Mouse (Mus musculus) telencephalon, adult 2 months (tissue): ENCODE results near the gene Apoh.

Experiments used
- DNase-seq: peaks from one replicate; pipeline ENCODE4 v3.0.0-alpha.2; 2011; ENCODE audit warnings: low read depth, low spot score

Gene Apoh

DNA sequence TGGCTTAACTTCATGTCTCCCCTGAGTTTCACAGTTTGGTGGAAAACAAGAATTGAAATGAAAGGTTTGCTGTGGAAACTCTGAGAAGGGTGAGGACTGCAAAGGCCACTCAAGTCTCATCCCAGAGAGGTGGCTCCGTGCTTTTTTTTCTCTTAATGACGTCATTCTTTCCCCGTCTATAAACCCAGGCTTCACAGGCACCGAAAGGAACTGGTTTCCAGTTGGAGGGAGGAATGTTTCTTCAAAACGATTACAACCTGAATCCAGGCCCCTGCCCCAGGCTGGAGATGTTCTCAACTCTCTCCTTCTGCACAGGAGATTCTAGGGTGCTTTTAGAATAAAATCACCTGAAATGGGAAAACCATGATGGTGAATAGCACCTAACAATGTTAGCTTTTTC lies 10.1 kb upstream of the Apoh start:
- DNase-seq: no peak

DNA sequence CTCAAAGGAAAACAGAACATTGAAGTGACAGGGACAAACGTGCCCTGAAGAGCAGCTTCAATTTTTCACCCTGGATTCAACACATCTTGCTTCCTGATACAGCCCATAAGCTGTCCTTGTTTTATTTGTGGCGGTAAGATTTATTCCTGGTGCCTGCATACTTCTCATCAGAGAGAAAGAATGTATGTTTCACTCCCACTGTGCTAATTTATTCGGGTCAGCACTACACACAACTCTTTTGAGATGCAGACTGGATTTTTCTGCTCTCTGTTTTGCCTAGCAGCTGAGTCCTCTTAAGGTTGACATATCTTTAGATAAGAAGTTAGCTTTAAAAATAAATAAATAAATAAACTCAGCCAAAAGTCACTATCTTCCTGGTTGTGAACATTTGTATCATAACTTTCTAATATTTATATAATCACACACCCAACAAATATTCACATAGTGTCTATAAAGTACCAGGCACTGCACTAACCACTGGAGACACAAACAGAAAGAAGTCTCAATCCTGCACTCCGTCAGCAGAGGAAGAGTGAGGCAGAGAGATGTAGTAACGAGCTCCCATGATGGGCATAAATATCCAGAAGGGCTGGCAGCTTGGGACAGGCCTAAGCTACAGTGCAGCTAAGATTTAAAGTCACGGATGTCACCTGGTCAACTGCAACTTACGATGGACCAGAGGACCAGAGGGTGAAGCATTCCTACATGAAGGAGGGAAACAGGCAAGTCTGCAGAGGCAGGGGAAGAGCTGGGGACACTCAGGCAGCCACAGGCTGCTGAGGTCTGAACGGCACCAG lies 9.4 kb upstream of the Apoh start:
- no peak for DNase-seq

DNA sequence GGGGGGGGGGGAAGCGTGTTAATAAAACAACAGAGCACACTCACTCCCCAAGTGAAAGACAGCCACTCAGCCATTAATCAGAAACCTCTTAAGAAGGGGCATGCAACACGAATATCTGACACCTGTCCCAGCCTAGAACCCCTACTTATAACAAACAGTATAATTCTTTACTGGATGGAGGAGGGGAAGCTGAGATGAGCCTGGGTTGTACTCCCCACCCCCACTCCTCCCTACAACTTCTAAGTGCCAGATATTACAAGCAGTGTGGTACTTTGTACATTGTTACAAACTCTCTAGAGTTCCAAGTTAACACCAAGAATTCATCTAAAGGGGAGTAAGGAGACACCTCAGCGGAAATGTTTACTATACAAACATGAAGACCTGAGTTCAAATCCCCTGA lies 8.5 kb upstream of the Apoh start:
- DNase-seq: no peak

DNA sequence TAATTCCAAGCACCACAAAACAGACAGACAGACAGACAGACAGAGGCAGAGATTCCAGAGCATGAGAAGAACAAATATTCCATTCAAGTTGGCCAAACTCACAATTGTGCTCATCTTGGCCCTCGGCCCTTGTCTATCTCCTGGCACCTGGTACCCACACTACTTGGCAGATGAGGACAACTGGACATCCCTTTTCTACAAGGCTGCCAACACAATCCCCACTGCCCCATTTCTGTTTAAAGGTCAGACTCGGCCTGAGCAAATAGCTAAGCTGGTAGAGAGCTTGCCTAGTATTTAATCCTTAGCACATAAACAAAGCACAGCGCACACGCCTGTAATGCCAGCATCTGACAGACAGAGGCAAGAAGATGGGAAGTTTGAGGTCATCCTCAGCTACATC lies 7.6 kb upstream of the Apoh start:
- DNase-seq: no peak

DNA sequence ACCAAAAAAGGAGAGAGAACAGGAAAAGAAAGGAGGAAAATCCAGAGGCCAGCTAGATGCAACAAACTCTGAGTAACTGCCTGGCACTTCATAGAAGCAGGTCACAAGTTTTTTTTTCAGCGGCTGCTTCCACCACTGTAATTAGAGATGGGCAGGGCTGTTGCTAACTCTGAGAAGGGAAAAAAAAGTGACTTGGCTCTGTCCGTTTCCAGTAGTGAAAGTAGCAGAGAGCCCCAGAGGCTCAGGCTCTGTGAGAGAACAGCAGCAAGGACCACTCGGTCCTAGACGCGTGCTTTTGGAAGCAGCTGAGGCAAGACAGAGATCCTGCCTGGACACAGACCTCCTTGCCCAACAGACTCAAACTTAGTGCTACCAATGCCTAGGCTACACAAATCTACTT lies 6.7 kb upstream of the Apoh start:
- no peak for DNase-seq

DNA sequence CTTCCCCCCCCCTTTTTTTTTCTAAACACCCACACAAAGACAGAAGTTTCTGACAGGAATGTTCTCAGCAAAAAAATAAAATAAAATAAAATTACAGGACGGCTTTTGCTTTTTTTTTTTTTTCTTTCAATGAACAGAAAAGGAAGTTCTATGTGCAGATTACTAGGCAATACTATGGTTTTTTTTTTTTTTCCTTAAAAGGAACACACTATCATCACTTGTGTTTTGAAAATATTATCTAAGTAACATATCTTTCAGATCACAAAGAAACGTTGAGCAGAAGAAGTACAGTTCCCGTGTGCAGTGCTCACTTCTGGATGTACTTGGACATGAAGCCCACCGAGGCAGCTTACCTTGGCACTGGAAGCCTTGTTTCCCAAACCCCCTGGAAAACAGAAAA lies 2.9 kb upstream of the Apoh start:
- DNase-seq: no peak

DNA sequence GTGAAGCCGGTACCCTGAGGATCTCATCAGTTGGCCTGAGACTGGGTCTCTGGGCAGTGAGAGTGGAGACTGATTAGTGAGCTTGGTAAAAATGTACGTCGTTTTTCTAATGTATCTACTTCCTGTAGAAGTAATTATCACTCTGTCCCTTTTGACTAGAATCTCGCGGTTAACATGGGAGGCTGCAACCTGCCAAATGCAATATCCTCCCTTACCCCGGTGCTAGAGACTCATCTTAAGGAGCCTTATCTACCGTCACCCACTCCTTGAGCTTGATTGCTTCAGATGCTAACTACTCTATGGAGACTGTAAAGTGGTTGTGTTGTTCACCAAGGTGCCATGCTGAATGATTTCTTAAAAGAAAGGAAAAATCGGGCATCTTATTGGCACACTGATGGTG lies 1.4 kb upstream of the Apoh start:
- DNase-seq: no peak

DNA sequence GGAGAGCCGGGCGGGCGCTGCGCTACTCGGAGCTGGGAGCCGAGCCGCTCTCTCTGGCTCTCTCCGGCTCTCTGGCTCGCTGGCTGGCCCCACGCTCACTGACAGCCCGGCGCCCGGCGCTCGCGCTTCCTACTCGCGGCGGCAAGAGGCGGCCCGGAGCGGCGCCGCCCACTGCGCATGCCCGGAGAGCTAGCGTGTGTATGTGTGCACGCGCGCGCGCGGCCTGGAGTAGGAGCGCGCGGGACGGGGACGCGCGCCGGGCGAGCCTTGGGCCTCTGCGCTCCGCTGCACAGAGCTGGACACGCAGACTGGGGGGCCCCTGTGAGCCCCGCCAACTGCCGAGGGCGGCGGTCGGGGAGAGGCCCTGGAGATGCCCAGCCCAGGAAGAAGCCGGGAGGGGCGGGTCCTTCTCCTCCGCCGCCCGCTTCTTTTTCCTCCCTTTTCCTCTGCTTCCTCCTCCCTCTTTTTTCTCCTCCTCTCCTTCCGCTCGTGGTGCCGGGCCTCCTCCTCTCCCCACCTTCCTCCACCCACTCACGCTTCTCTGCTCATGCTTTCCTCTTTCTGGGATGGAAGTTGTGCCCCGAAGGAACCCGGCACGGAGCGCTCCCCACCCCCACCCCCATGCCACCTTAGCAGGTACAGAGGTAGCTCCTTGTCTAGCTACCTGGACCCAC lies 772 bp downstream of the Apoh start, which contains the start of gene Prkca:
Prkca (minus strand) TSS at position 140 of the 674 bp plus-strand sequence.
- peak; percentile 84 for DNase-seq

DNA sequence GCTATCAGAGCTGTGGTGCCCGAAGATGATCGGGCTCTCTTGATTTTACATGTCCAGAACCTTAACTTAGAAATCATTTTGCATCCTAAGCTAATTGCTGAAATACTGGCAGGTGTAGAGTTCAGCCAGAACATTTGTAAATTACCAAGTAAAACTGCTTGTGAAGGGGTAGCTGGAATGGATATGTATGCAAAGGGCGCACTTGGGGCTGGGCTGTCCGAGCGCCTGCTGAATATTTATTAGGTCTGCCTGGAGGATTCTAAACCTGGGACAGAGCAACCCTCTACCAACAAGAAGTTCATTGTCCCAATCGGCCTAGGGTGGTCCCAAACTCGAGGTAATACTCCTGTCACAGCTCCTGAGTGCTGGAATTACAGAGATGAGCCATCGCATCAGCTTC lies 1.6 kb downstream of the Apoh start:
- no peak for DNase-seq

DNA sequence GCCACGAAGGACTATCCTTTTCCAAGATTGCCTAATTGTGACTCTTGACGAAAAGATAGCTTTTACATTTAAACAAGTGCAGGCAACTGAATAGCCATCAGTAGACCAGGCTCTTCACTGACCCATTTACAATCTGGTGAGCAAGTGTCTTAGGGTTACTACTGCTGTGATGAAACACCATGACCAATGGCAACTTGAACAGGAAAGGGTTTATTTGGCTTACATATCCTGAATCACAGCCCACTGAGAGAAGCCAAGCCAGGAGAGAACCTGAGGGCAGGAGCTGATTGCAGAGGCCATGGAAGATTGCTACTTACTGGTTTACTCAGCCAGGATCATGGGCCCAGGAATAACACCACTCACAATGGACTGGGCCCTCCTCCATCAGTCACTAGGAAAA lies 2.2 kb downstream of the Apoh start:
- DNase-seq: no peak

DNA sequence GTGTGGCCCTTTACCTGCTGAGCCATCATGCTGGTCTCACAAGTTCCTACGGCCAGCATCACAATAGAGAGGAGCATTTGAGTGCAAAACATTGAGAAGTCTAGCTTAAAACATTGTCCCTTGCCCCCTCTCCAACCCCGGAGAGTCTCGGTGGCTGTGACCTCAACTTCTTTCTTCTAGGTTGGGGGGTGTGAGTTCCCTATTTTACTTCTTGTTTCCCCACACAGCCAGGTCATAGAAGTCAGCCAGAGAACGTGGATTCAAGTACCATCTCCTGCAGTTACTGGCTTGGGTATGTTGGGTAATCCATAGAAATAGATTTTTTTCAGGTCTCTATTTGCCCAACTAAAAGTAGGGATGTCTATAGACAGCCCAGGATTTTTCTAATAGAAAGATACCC lies 7.6 kb downstream of the Apoh start:
- no peak for DNase-seq

DNA sequence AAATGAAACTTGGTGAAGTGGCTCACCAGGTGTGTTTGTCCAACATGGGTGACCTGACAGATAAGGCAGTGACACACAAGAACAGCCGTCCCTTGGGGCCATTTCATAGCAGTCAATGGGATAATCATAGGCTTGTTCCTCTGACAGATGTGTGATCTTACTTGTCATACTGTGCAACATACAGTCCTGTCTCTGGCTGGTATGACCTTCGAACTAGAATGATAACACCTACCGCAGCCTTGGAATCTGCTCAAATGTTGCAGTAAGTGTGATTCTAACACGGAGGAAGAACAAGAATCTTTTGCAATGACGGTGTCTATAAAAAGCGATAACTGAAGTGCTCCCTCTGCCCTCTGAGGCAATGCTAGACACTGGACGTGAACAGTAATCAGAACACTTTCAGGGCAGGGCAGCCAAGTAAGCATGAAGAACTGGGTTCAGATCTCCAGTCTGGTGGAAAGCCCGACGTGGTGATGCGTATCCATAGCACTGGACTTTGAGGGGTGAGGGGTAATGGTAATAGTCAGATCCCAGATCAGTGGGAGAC lies 9.8 kb downstream of the Apoh start:
- no peak for DNase-seq

DNA sequence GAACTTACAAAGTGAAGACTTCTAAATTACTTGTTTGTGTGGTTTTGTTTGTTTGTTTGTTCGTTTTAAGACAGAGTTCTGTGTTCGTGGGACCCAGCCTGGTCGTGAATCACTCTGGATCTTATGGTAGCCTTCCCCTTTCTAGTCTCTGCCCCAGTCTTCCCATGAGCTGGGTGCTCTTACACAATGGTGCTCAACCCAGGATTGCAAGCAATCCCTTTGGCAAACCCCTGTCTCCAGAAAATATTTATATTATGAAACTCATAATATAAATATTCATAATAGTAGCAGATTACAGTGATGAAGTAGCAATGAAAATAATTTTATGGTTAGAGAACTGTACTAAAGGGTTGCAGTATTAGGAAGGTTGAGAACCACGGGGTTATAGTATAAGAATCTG lies 12.9 kb downstream of the Apoh start:
- DNase-seq: no peak

DNA sequence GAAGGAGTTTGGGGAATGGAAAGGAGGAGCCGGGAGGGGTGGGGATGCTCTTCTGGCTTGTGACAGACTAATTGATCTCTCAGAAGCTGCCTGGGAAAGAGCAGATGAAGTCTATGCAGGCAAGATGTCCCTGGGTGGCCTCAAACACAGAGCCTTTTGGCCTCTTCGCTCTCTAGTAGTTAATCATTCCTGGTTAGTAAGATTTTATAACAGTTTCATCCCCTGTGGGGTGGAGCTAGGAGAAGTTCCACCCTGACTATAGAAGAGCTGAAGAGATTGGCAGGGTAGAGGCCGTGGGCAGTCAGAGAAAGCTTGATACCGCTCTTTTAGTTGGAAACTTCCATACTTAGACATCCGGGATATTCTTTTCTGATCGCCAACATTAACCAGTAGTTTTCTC lies 15.8 kb downstream of the Apoh start:
- no peak for DNase-seq

DNA sequence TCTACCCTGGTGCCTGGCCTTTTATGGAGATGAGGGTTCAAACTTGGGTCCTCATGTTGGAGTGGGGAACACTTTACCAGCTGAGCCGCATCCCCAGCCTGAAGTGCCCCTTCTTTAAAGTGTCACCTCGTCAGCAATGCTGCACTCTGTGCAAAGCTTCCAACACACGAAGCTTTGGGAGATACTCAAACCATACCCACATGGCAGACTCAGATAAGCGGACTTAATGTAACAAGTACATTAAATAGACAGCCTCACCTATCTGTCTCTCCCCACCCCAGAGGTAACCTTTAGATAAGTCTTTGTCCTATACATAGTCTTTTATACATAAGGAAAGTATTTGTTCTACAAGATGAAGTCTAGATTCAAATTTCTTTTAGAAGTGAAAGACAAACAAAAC lies 17.8 kb downstream of the Apoh start:
- DNase-seq: no peak

DNA sequence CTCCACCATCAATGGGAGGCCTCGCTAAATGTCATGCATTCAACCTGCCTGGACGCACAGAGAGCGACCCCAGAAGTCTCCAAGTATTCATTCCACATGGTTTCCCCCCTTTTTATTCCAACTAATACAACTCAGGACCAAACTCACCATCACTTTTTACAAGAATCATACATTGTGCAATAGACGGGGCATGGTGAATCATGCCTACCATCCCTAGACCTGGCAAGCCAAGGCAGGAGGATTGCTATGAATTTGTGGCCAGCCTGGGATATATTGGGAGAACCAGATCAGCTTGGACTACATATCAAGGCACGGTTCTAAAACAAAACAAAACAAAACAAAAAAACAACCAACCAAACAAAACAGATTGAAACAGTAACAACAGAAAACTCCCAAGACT lies 19.8 kb downstream of the Apoh start:
- DNase-seq: no peak

DNA sequence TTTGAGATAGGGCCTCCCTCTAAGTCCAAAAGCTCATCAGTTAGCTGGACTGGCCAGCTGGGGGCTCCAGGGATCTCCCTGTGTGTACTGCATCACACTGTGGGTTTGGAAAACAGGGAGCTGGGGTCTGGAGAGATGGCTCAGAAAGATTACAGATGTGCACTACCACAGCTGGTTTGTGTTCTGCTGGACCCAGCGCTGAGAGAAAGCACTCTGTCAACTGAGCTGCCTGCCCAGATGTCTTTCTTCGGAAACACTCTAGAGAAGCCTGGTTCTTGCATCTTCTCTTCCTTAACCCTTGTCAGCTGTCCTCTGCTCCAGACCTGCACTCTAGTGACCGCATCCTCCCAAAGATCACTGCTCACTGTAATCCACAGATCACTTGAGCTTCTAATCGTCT lies 20.8 kb downstream of the Apoh start:
- no peak for DNase-seq

DNA sequence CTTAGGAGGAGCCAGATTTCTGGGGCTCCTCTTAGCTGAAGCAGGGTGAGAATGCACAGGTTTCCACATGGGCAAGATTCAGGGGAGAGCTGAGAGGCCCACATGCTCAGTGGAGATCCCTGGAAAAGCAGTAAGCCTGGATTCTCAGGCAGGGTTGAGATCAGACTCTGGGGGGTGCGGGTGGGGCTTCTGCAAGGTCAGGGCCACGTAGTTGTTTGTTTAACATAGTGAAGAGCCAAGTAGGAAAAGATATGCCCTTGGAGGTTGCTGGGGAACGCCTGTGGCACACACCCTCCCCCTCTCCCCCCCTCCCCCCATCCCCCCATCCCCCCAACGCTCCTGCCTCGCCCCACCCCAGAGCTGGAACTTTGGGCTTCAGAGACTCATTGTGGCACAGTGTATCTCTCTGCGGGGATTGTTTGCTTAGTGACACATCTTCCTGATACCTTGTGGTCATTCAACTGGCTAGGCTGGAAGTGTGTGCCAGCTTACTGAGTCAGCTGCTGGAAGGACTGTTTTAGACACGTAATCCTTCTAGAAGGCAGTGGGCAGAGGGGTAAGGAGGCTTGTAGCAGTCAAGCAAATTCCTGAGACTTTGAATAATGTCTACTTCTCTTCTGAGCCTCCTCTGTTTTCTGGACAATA lies 21.9 kb downstream of the Apoh start:
- no peak for DNase-seq

DNA sequence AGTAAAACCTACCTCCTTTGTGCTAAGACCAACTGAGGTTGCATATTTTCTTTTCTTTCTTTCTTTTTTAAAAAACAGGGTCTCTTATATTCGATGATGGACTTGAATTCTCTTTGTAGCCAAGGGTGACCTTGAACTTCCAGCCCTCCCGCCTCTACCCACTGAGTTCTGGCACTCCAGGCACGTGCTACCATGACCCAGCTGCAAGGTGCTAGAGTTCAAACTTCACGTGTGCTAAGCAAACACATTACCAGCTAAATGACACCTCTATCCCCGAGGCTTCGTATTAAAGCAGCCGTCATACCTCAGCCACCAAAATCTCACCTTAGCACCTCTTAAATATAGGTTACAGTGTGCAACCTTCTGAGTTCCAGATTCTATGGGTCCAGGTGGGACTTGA lies 22.4 kb downstream of the Apoh start:
- DNase-seq: no peak

DNA sequence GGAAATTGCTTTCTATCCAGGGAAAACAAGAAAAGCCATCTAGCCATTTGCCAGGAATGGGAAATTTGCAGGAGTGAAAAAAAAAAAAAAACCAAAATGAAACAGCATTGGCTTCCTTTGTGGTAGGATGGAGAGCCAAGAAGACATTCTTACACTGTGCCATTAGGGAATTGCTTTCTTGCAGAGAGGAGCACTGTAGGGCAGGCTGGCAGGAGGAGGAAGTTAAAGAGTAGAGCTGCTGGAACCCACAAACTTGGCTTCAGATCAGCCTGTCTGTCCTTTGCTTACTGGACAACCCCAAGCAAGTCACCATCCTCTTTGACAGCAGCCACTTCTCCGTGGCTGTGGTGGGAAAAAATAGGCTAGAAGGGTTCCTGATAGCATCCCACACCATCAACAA lies 23.9 kb downstream of the Apoh start:
- DNase-seq: no peak

DNA sequence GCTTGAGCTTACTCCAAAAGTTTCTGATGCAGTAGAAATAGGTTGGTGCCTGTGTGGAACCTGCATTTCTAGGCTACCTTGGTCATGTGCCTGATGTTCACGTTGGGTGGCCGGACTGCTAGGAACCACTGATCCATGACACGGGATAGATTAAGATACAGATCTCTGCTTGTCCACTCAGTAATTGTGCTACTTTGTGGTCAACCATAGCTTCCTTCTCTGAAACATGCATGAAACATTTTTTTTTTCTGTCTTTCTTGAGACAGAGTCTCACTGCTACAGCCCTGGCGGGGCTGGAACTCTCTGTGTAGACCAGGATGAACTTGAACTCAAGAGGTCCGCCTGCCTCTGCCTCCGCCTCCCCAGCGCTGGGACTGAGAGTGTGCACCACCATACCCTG lies 33.7 kb downstream of the Apoh start:
- DNase-seq: no peak

DNA sequence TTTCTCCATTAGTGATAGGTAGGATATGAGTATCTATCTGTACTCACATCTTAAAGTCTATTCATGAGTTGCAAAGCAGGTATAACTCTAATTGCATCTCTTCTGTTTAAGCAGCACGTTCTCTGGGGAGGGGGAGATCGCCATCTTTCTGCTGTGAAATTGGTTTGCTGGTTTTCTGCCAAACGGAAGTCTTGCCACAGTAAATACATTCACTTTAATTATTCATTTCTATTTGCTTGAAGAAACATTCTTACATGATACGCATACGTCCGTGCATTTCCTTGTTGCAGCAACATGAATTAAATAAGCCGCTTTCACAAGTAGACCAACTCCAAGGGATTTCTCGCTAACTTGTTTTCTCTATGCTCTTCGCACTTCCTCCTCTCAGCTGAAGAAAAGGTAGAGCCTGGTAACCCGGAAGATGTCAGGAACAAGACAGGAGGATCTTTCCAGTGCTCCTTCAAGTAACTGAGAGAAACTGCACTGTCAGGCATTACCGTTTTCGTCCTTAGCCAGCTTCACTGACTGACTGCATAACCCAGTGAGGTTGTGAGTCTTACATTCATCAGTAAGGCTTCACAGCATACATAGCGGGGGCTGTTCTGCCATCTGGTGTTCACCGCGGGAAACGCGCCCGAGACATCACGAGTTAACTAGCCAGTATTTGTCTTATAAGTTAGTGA lies 34.7 kb downstream of the Apoh start:
- DNase-seq: peak; percentile 85
